Mouse (Mus musculus) kidney, adult 2 months (tissue): Measurements from ENCODE around the gene Cldn14.

Experiments
- CTCF ChIP-seq: fragments of 200-500 bp; conservative IDR thresholded peaks from 2 replicates; pipeline ENCODE4 v1.5.1; 2011; ENCODE audit warnings: low read depth, mild to moderate bottlenecking, control low read depth, low read length, moderate library complexity, mixed read lengths; ENCODE audit not compliant: insufficient read depth, insufficient read length
- POLR2A ChIP-seq: fragments of 200-500 bp; IDR thresholded peaks from one replicate; pipeline ENCODE4 v1.6.1; 2011; ENCODE audit warnings: low read depth, low read length, control low read depth

GRCm38 (mm10) chr16:94055176-94055575 is 46.5 kb upstream of the Cldn14 start:
- TF ChIP-seq CTCF (no peak), POLR2A (no peak)
